Mouse (Mus musculus) lung, embryonic 16.5 days (tissue): ENCODE data around the gene Rhox7a. TPM values are rescaled to one million over a fixed set of nuclear protein-coding genes. Genes with fewer than 3 reads are reported as not detected.
"Not testable (repeated sequence)": the region's sequence is repeated elsewhere in the genome, so short reads cannot be mapped to it uniquely, and the experiment has no call there.

Experiments used
- ATAC-seq: fragments of 200-750 bp; cut with Nextera tagmentation; 2 replicates; pipeline ENCODE4 v1.8.0; 2017; ENCODE audit warnings: low read depth, mild to moderate bottlenecking, moderate library complexity
- H3K27ac ChIP-seq: fragments of 300-500 bp; sonication (generic); 2 replicates; pipeline ENCODE4 v1.5.1; 2014; ENCODE audit warnings: mild to moderate bottlenecking, control low read depth, low read length
- H3K27me3 ChIP-seq: fragments of 300-500 bp; sonication (generic); 2 replicates; pipeline ENCODE4 v1.6.1; 2014; ENCODE audit warnings: low read depth, low read length, mixed read lengths; ENCODE audit not compliant: control insufficient read depth, insufficient read depth
- H3K36me3 ChIP-seq: fragments of 300-500 bp; sonication (generic); 2 replicates; pipeline ENCODE4 v1.6.1; 2014; ENCODE audit warnings: low read length; ENCODE audit not compliant: control insufficient read depth, insufficient read depth
- H3K4me1 ChIP-seq: fragments of 300-500 bp; sonication (generic); replicated peaks from 2 replicates; pipeline ENCODE4 v1.6.1; 2014; ENCODE audit warnings: low read length, mixed read lengths; ENCODE audit not compliant: control insufficient read depth, insufficient read depth
- H3K4me2 ChIP-seq: fragments of 300-500 bp; sonication (generic); 2 replicates; pipeline ENCODE4 v1.6.1; 2014; ENCODE audit warnings: low read depth, low read length, control low read depth
- H3K4me3 ChIP-seq: fragments of 300-500 bp; sonication (generic); 2 replicates; pipeline ENCODE4 v1.5.1; 2014; ENCODE audit warnings: mild to moderate bottlenecking, low read length, control low read depth
- H3K9ac ChIP-seq: fragments of 300-500 bp; sonication (generic); 2 replicates; pipeline ENCODE4 v1.6.1; 2014; ENCODE audit warnings: low read length, control low read depth
- H3K9me3 ChIP-seq: fragments of 300-500 bp; sonication (generic); 2 replicates; pipeline ENCODE4 v1.6.1; 2016; ENCODE audit warnings: low read length; ENCODE audit not compliant: control insufficient read depth
- WGBS: fragments of 180-500 bp; shearing (Covaris S2); extraction: QIAGEN DNeasy Blood & Tissue Kit; methylation state at CpG from one replicate; pipeline ENCODE4 v1.1.7; 2014; 5-methylcytosine and 5-hydroxymethylcytosine counted together
- polyA plus RNA-seq: library from polyadenylated mRNA; unstranded; fragments of >200 nt; fragmentation: Nextera tagmentation; extraction: Ambion mirVana; gene quantifications from 2 replicates; pipeline ENCODE4 v1.2.1, GENCODE M21; 2015

Rhox7a gene
- not detected in 2 replicates for polyA plus RNA-seq

- H3K27ac ChIP-seq, H3K36me3 ChIP-seq, H3K9me3 ChIP-seq, H3K9ac ChIP-seq, H3K4me3 ChIP-seq, H3K4me2 ChIP-seq, H3K4me1 ChIP-seq, ATAC-seq, H3K27me3 ChIP-seq: not testable (repeated sequence)
- 69% methylated on average over 8 of the region's 8 CpGs for WGBS
Measured at GRCm38 (mm10) chrX:37831386-37831785, at the start of gene Rhox7a. Gene Rhox7a, plus strand, starts transcription at chrX:37831686.

DNA sequence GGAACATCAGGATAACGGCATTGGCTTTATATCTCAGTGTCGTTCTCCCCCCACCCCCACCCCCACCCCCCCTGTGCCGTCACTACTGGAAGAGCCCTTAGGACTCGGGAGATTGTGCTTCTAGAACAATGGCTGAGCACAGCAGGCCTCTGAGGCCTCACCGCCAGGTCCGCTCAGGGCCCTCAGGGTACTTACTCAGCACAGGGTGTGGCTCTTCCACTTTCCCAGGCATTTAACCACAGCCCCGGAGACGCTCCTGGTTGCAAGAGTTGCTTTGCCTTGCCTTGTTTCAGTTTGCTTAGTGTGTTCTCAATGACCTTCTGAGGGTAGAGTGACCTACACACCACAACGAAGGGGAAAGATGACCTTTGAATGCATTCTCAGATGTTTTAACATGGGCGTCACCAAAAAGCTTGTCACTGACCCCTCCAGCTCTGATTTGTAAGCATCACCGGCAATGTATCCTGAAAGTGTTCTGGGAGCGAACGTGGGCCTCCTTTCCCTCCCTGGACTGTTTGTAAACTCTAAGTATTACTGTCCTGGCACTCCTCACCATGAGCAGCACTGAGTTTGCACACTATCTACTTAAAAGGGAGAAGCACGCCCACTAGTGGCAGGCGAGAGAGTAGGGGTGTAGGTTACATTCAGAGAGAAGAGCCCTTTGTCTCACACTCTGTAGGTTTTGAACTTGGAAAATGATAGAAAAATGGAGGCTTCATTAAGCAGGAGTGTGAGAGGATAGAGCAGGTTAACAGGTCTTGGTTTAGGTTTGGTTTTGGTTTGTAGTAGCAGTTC lies 24.0 kb upstream of the Rhox7a start:
- no peak overlapping the region for H3K4me2 ChIP-seq
- no peaks in the 10 kb centered on the region for H3K4me1 ChIP-seq
- no peaks in the 10 kb centered on the region for H3K9me3 ChIP-seq
- H3K27ac ChIP-seq = no peak overlapping the region
- no peak overlapping the region for H3K4me3 ChIP-seq
- no peak for ATAC-seq
- no peak overlapping the region for H3K9ac ChIP-seq
- no peaks in the 10 kb centered on the region for H3K36me3 ChIP-seq
- WGBS = 77% methylated on average over 15 of the region's 15 CpGs
- no peaks in the 10 kb centered on the region for H3K27me3 ChIP-seq

DNA sequence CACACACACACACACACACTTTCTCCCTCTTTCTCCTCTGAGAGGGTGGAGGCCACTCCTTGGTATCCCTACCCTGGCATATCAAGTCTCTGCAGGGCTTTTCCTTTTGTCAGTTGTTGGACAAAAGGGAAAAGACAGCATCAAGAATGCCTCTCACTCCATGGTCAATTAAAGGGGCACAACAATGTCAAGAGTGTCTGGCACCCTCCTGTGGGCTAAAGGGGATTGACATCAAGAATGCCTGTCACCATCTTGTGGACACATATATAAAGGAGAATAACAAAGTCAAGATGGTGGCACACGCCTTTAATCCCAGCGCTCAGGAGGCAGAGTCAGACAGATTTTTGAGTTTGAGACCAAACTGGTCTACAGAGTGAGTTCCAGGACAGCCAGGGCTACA lies 22.1 kb upstream of the Rhox7a start:
- no peaks in the 10 kb centered on the region for H3K36me3 ChIP-seq
- no peaks in the 10 kb centered on the region for H3K4me1 ChIP-seq
- ATAC-seq = no peak
- H3K4me3 ChIP-seq = no peak overlapping the region
- no peak overlapping the region for H3K9ac ChIP-seq
- no peak overlapping the region for H3K27ac ChIP-seq
- no peaks in the 10 kb centered on the region for H3K27me3 ChIP-seq
- H3K9me3 ChIP-seq = no peaks in the 10 kb centered on the region
- H3K4me2 ChIP-seq = no peak overlapping the region
- 86% methylated on average over 2 of the region's 2 CpGs for WGBS

DNA sequence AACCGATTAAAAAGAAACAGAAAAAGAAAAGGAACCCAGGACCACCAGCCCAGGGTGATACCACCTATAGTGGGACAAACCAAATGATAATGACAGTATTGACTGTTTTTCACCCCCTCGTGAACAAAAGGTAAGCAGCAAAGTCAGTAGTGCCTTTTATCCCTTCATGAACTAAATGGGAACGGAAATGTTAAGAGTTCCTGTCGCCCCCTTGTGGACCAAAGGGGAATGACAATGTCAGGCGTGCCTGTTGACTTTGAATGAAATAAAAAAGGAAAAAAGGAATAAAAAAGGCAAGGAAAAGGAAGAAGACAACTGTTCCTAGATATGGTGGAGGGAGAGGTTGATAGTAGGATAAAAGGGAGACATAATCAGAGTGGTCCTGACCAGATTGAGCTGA lies 20.3 kb upstream of the Rhox7a start:
- Histone ChIP-seq H3K9me3 (no peaks in the 10 kb centered on the region), H3K36me3 (no peaks in the 10 kb centered on the region), H3K4me2 (no peak overlapping the region), H3K9ac (no peak overlapping the region), H3K4me3 (no peak overlapping the region), H3K27me3 (no peaks in the 10 kb centered on the region), H3K27ac (no peak overlapping the region), H3K4me1 (no peaks in the 10 kb centered on the region)
- ATAC-seq = no peak
- 27% methylated on average over 5 of the region's 5 CpGs for WGBS

DNA sequence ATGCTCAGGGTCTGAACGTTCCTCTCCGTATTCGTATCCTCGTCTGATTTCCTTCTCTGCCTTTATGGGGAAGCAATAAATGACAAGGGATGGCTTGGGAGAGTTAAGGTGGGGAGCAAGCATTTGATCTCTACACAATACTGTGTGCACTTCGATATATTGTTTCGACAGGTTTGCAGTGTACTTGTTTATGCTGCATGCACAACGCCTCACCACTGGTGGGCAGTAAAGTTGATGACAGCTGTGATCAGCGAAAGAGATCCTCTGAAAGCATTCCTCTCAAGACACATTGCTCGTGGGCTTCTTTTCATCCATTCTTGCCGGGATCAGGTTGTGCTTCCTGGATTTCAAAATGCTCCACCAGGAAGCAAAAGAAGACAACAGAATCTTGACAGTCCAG lies 15.8 kb upstream of the Rhox7a start:
- Histone ChIP-seq H3K4me1 (no peaks in the 10 kb centered on the region), H3K4me3 (no peak overlapping the region), H3K9ac (no peak overlapping the region), H3K36me3 (no peaks in the 10 kb centered on the region), H3K9me3 (no peaks in the 10 kb centered on the region), H3K4me2 (no peak overlapping the region), H3K27me3 (no peaks in the 10 kb centered on the region), H3K27ac (no peak overlapping the region)
- 66% methylated on average over 10 of the region's 10 CpGs for WGBS
- ATAC-seq = no peak

DNA sequence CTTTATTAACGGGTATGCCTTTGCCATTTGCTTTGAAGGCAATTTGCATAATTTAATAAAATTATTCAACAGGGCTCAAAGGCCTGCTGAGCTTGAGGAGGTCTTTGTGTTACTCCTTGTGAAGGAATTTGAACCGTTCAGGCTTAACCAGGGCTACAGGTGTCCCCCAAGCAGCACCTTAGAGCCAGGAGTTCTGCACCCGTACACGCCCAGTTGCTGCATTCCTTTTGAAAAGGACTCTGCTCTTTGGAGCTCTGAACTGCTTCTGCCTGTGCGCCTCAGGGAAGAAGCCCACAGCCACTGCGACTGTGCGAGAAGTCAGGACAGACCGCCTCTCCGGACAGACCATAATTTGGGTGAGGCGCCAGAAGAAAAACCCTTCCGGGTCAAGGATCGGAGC lies 4.9 kb upstream of the Rhox7a start, which contains the start of gene Rhox6:
Gene Rhox6, plus strand, starts transcription at position 301 of the 400 bp plus-strand sequence.
- not testable (repeated sequence) for H3K36me3 ChIP-seq, ATAC-seq, H3K27ac ChIP-seq, H3K4me3 ChIP-seq, H3K4me2 ChIP-seq, H3K27me3 ChIP-seq, H3K4me1 ChIP-seq, H3K9ac ChIP-seq, H3K9me3 ChIP-seq
- 74% methylated on average over 4 of the region's 12 CpGs for WGBS

DNA sequence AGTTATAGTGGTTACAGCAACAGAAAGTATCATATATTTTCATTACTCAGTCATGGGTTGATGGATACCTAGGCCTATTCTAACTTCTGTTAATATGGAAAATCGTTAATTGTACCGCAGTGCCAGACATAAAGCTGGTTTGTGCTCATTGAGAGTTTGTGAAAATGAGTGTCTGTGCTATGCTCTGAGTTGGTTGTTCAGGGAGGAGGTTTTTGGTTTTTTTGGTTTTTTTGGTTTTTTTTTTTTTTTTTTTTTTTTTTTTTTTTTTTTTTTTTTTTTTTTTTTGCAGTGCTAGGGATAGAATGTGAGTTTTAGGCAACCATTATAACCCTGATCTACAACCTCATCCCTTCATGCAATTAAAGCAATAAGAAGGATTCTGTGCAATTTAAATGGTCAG lies 40.2 kb downstream of the Rhox7a start:
- 92% methylated on average over 2 of the region's 2 CpGs for WGBS
- Histone ChIP-seq H3K4me1 (no peaks in the 10 kb centered on the region), H3K27me3 (no peaks in the 10 kb centered on the region), H3K9me3 (no peaks in the 10 kb centered on the region), H3K36me3 (no peaks in the 10 kb centered on the region), H3K9ac (no peak overlapping the region), H3K27ac (no peak overlapping the region), H3K4me3 (no peak overlapping the region), H3K4me2 (no peak overlapping the region)
- no peak for ATAC-seq

- no peak for ATAC-seq
- H3K9me3 ChIP-seq = no peaks in the 10 kb centered on the region
- no peaks in the 10 kb centered on the region for H3K27me3 ChIP-seq
- WGBS = 79% methylated on average over 4 of the region's 4 CpGs
- H3K4me3 ChIP-seq = no peak within 1 kb of the TSS
- H3K9ac ChIP-seq = no peak within 1 kb of the TSS
- H3K4me1 ChIP-seq = no peaks in the 10 kb centered on the region
- H3K4me2 ChIP-seq = no peak within 1 kb of the TSS
- no peak within 1 kb of the TSS for H3K27ac ChIP-seq
- no peaks in the 10 kb centered on the region for H3K36me3 ChIP-seq
Measured at GRCm38 (mm10) chrX:37878844-37879243, 47.4 kb downstream of the Rhox7a start, which contains the start of gene Rhox8. Gene Rhox8, minus strand, starts transcription at chrX:37878944.
